Mouse (Mus musculus) testis, postnatal 14 days (tissue): ENCODE measurements around the gene Usp46.
A peak's percentile ranks its signal among the peaks of the same experiment; 100 is the strongest.

ENCODE experiments used
- DNase-seq: peaks from one replicate; pipeline ENCODE4 v3.0.0; 2021; ENCODE audit warnings: low spot score

Gene Usp46

GRCm38 (mm10) chr5:74068714-74069321 lies 587 bp upstream of the Usp46 start:
- peak; percentile 70 for DNase-seq

- no peak for DNase-seq
Measured at GRCm38 (mm10) chr5:74067346-74067745, 885 bp downstream of the Usp46 start.

- DNase-seq, result no peak
Measured at GRCm38 (mm10) chr5:74066416-74067115, 1.7 kb downstream of the Usp46 start.

- DNase-seq, result no peak
Measured at GRCm38 (mm10) chr5:74065565-74066275, 2.5 kb downstream of the Usp46 start.

GRCm38 (mm10) chr5:74064844-74065243 lies 3.4 kb downstream of the Usp46 start:
- DNase-seq, result no peak

GRCm38 (mm10) chr5:74063226-74063747 lies 4.9 kb downstream of the Usp46 start:
- DNase-seq, result no peak

- no peak for DNase-seq
Measured at GRCm38 (mm10) chr5:74062266-74062665, 6.0 kb downstream of the Usp46 start.

- peak; percentile 52 for DNase-seq
Measured at GRCm38 (mm10) chr5:74061408-74062047, 6.7 kb downstream of the Usp46 start.

GRCm38 (mm10) chr5:74052171-74052909 lies 15.9 kb downstream of the Usp46 start:
- no peak for DNase-seq

GRCm38 (mm10) chr5:74051394-74052170 lies 16.6 kb downstream of the Usp46 start:
- no peak for DNase-seq

GRCm38 (mm10) chr5:74050903-74051302 lies 17.3 kb downstream of the Usp46 start:
- DNase-seq, result no peak

GRCm38 (mm10) chr5:74048846-74049495 lies 19.3 kb downstream of the Usp46 start:
- DNase-seq, result no peak

- no peak for DNase-seq
Measured at GRCm38 (mm10) chr5:74044591-74044990, 23.6 kb downstream of the Usp46 start.

- no peak for DNase-seq
Measured at GRCm38 (mm10) chr5:74042796-74043340, 25.4 kb downstream of the Usp46 start.

GRCm38 (mm10) chr5:74040541-74040940 lies 27.7 kb downstream of the Usp46 start:
- DNase-seq, result no peak

- DNase-seq, result no peak
Measured at GRCm38 (mm10) chr5:74035454-74035853, 32.8 kb downstream of the Usp46 start.

GRCm38 (mm10) chr5:74034177-74034576 lies 34.1 kb downstream of the Usp46 start:
- DNase-seq, result no peak

- no peak for DNase-seq
Measured at GRCm38 (mm10) chr5:74029787-74030186, 38.4 kb downstream of the Usp46 start.

- DNase-seq, result no peak
Measured at GRCm38 (mm10) chr5:74028691-74029479, 39.3 kb downstream of the Usp46 start.
